ENCODE assay signal across 8 mouse cellular contexts in the genomic region with DNA sequence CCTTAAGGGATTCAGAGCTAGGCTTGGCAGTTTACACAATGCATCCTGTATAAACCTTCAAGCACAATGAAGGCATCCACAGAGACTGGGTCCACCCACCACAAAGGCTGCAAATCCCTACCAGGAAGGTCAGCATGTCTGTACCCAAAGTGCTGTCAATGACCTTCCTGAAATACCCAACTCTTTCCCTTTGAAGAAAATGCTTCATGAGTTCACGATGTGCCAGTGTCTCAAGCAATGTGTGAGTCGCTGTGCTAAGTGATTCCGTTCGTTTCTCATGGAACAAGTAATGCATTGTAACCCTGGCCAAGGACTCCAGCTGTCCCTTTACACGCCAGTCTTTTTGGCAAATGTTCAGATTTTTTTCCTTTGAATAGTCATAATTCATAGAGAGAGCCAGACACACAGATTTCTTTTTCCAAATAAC.
DNase-seq lines count a peak whose midpoint lies in the region; ATAC-seq and TF ChIP-seq lines count a peak whose summit lies in the region.

No protein-coding gene starts in this region.

- no peak for ATAC-seq in midbrain, embryonic 11.5 days (ENCODE audit: low FRiP score)
- peak; percentile 93 for ATAC-seq in lung, embryonic 14.5 days (ENCODE audit: insufficient read depth)

- H3K27ac ChIP-seq in midbrain, embryonic 11.5 days (ENCODE audit: low read depth, low read length) = no peak overlapping the region
- H3K27ac ChIP-seq in midbrain, embryonic 10.5 days (replicated peaks) = no peak overlapping the region
- peak overlapping the region; percentile 80 for H3K27ac ChIP-seq in lung, embryonic 14.5 days (ENCODE audit: low read depth)

- no peaks in the 10 kb centered on the region for H3K27me3 ChIP-seq in midbrain, embryonic 11.5 days (ENCODE audit: control insufficient read depth, insufficient read depth, low read length)
- no peaks in the 10 kb centered on the region for H3K27me3 ChIP-seq in midbrain, embryonic 10.5 days (ENCODE audit: low read depth, poor library complexity, severe bottlenecking)
- no peaks in the 10 kb centered on the region for H3K27me3 ChIP-seq in lung, embryonic 14.5 days (ENCODE audit: insufficient read depth, low read length)

- H3K4me1 ChIP-seq in midbrain, embryonic 11.5 days (ENCODE audit: control insufficient read depth, insufficient read depth, low read length) = no peaks in the 10 kb centered on the region
- H3K4me1 ChIP-seq in midbrain, embryonic 10.5 days = no peaks in the 10 kb centered on the region
- H3K4me1 ChIP-seq in lung, embryonic 14.5 days (ENCODE audit: insufficient read depth) = peaks cover 5% of the 10 kb centered on the region

- no peaks in the 10 kb centered on the region for H3K36me3 ChIP-seq in midbrain, embryonic 11.5 days (ENCODE audit: control insufficient read depth, insufficient read depth, low read length)
- no peaks in the 10 kb centered on the region for H3K36me3 ChIP-seq in midbrain, embryonic 10.5 days
- no peaks in the 10 kb centered on the region for H3K36me3 ChIP-seq in lung, embryonic 14.5 days (ENCODE audit: insufficient read depth)

- no peak for TF ChIP-seq CTCF in lung, embryonic 14.5 days (IDR thresholded peaks at IDR 0.05; ENCODE audit: low read depth)

- H3K4me3 ChIP-seq in midbrain, embryonic 11.5 days (ENCODE audit: low read depth, low read length) = no peak overlapping the region
- no peak overlapping the region for H3K4me3 ChIP-seq in midbrain, embryonic 10.5 days
- no peak overlapping the region for H3K4me3 ChIP-seq in lung, embryonic 14.5 days (ENCODE audit: low read depth, low read length)

- no peaks in the 10 kb centered on the region for H3K9me3 ChIP-seq in midbrain, embryonic 11.5 days (ENCODE audit: control insufficient read depth, low read length)
- no peaks in the 10 kb centered on the region for H3K9me3 ChIP-seq in midbrain, embryonic 10.5 days (replicated peaks)
- H3K9me3 ChIP-seq in lung, embryonic 14.5 days (ENCODE audit: low read depth, low read length) = no peaks in the 10 kb centered on the region

- WGBS in midbrain, embryonic 11.5 days = 74% methylated on average over 5 of the region's 5 CpGs
- 85% methylated on average over 5 of the region's 5 CpGs for WGBS in midbrain, embryonic 10.5 days
- 16% methylated on average over 5 of the region's 5 CpGs for WGBS in lung, embryonic 14.5 days

- H3K9ac ChIP-seq in midbrain, embryonic 11.5 days (ENCODE audit: low read length) = no peak overlapping the region
- no peak overlapping the region for H3K9ac ChIP-seq in lung, embryonic 14.5 days

- no peak overlapping the region for H3K4me2 ChIP-seq in midbrain, embryonic 11.5 days
- H3K4me2 ChIP-seq in lung, embryonic 14.5 days = peak overlapping the region; percentile 40; the same call in 1 of the 2 replicates

- DNase-seq in adrenal gland, adult (ENCODE audit: inconsistent age in 2 of 2, low spot score in 1 of 2) = peak; percentile 16 to 71
- DNase-seq in adrenal gland, postnatal 25 days = no peak
- peak; percentile 65 for DNase-seq in midbrain, embryonic 11.5 days (ENCODE audit: low spot score, missing footprints)
- DNase-seq in midbrain, embryonic 10.5 days (ENCODE audit: low spot score) = no peak
- DNase-seq in gastrocnemius, postnatal 25 days = peak; percentile 9
- peak; percentile 95 for DNase-seq in lung, embryonic 14.5 days
- no peak for DNase-seq in liver
- DNase-seq in spleen, postnatal 10 days (ENCODE audit: low spot score in 2 of 2) = no peak

Comparison
In these comparisons a context has a peak if more than half of its experiments do, and no peak if none do; other contexts are left out.
1. DNase-seq: peak in adrenal gland, adult (2 of 2), midbrain, embryonic 11.5 days (single experiment), gastrocnemius, postnatal 25 days (single experiment) and lung, embryonic 14.5 days (single experiment); none in adrenal gland, postnatal 25 days (single experiment), midbrain, embryonic 10.5 days (single experiment), liver (single experiment) and spleen, postnatal 10 days (0 of 2).